Comparison of ENCODE assay signal across 15 mouse cellular contexts in genomic region chr3:68071395-68072386, GRCm38 (mm10). TPM values are rescaled to one million over a fixed set of nuclear protein-coding genes. Genes with fewer than 3 reads are reported as not detected.
DNase-seq lines count a peak whose midpoint lies in the region; ATAC-seq and TF ChIP-seq lines count a peak whose summit lies in the region.
"Had no signal": no experiment of that assay in that cellular context is flagged by ENCODE, and none has a peak within 500 bp of the region (broad histone marks: within the 10 kb centered on the region; RNA-seq: fewer than 3 reads in every experiment).

No protein-coding gene starts in this region.

- peak; percentile 66 to 79 for DNase-seq in cerebellum, postnatal 14 days
- DNase-seq in cerebellum, adult 18-20 months: no peak
- peak; percentile 8 for DNase-seq in kidney, postnatal 14 days
- no peak for DNase-seq in kidney, adult 9 months
- no peak for DNase-seq in Patski (ENCODE audit: low read depth, low spot score)
- peak; percentile 34 to 53 for DNase-seq in layer of hippocampus, postnatal 10 days (ENCODE audit: low spot score in 2 of 2)
- no peak for DNase-seq in spleen, adult 12 weeks (ENCODE audit: low spot score)
- no peak for DNase-seq in adrenal gland, postnatal 4 days (ENCODE audit: low spot score in 2 of 2)
- DNase-seq: B cell, adult 2 months; cerebellum, postnatal 36 days; gastrocnemius, postnatal 25 days; kidney, adult 18-20 months; thymus, adult 2 months had no signal

- peaks cover 63% of the 10 kb centered on the region for H3K27me3 ChIP-seq in Patski
- H3K27me3 ChIP-seq: heart, embryonic 15.5 days; liver, embryonic 15.5 days had no signal

- POLR2A ChIA-PET in Patski (lab: Charles Lee): interaction anchor here (0.6 to 0.9 kb wide), 2 partner anchors 12 to 644 kb away, joined by 3 read pairs; no protein-coding TSS in a partner anchor

- CTCF ChIA-PET in Patski (lab: Charles Lee): interaction anchor here (1.0 to 2.0 kb wide), 4 partner anchors 12 to 26 kb away, joined by 3 to 5 read pairs (median 4); no protein-coding TSS in a partner anchor

- TF ChIP-seq CTCF in Patski (IDR thresholded peaks at IDR 0.05): peak; percentile 33

- ATAC-seq in Patski: peak; percentile 79

- in situ Hi-C loops in Patski (cut with MboI; ENCODE audit: low pct_unique_long_range_greater_than_20kb): loop anchor here (25.0 kb wide), 1 partner anchor 866 kb away; no protein-coding TSS in a partner anchor

RNA-seq across cellular contexts. Expression of gene Schip1, which starts 7.1 kb away (rescaled TPM):
- polyA plus RNA-seq in Patski (2021): 61.6 TPM
- 100 to 1,000 TPM; 211 to 215 TPM for total RNA-seq in layer of hippocampus, postnatal 10 days (2021)
- 10 to 100 TPM; 27.5 to 31.2 TPM for total RNA-seq in adrenal gland, postnatal 4 days (2021)

Comparison
In these comparisons a context has a peak if more than half of its experiments do, and no peak if none do; other contexts are left out.
1. DNase-seq: peak in cerebellum, postnatal 14 days (2 of 2), kidney, postnatal 14 days (single experiment) and layer of hippocampus, postnatal 10 days (2 of 2); none in cerebellum, adult 18-20 months (0 of 2), kidney, adult 9 months (single experiment), Patski (single experiment), spleen, adult 12 weeks (single experiment) and adrenal gland, postnatal 4 days (0 of 2).
2. RNA of gene Schip1, which starts 7.1 kb away (total RNA-seq): 211 to 215 TPM in layer of hippocampus, postnatal 10 days; 27.5 to 31.2 TPM in adrenal gland, postnatal 4 days; every median in the first group is over 4 times any median in the second.